Mouse (Mus musculus): Measurements from ENCODE around the gene Smdt1.
A peak's percentile ranks its signal among the peaks of the same experiment; 100 is the strongest.
"Not testable (repeated sequence)": the region's sequence is repeated elsewhere in the genome, so short reads cannot be mapped to it uniquely, and the experiment has no call there.

The Smdt1 gene

DNA sequence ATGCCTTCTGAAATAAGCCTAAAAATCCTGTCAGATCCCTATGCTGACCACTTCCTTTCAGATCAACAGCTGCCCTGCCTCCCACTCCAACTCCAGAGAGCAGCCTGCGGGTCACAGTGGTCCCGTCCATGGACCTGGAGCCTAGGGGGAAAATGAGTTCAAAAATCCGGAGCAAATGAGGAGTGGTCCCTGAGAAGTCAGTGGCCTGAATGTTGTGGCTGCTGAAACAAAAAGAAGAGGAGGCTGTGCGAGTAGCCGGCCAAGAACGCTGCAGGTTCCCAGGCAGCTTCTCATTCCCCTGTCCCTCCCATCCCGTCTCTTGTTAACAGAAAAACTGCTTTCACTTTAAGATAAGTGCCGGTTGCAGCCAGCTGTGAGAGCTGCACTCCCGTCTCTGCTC, 25.8 kb downstream of the Smdt1 start:
- peak; percentile 5 to 40 for DNase-seq (ENCODE audit: inconsistent age in 2 of 2, low spot score in 1 of 2)

DNA sequence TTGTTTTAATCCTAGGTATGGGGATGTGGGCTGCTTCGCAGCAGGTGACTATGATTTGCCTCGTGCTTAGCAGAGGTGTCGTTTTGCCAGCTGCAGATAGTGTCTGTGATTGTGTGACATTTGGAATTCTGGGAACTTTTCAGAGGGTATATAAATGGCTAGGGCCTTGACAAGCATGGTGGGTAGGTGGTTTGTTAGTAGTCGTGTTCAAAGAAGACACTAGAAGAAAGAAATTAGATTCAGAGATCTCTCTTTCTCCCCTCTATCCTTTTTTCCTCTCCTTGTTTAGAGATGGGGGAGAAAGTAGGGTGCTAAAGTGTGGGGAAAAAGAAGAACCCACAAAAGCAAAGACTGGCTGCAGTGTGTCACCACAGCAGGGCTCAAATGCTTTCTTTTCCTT, 29.4 kb downstream of the Smdt1 start:
- peak in 1 of 2 experiments; percentile 18 for DNase-seq (ENCODE audit: inconsistent age in 2 of 2, low spot score in 1 of 2)

DNA sequence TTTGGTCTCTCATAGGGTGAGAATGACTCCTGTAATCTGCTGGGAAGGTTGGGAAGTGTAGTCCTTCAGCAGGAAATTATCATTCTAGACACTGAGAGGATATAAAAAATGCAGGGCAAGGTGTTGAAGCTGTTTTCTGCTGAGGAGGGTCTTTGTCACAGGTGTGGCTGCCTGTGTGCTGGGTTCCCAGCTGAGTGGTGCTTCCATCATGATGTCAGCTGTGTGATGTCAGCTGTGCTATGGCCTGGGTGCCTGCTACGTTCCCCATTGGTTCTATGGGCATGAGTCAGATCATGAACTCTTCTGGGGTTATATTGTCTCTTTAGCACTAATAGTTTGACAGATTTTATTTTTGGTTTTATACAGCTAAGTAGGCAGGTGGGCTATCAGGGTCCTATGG, 30.1 kb downstream of the Smdt1 start:
- DNase-seq (ENCODE audit: inconsistent age in 2 of 2, low spot score in 1 of 2): peak in 1 of 2 experiments; percentile 16

DNA sequence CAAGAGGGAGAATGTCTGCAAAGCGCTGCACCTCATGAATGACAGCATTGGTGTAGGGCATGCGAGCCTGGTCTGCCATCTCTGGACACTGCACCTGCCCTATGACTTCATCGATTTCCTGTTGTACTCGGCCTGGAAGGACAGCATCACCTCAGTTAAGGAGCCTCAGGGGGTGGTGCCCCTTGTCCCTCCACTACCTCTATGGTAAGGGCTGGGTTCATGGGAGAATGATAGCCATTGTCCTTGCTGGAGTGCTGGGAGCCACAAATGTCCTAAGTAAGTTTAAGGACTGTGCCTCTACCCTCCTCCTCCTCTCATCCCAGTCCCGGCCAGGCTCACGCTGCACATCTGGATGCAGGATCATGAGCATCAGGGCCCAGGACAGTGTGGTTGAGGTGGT, 33.7 kb downstream of the Smdt1 start:
- no peak for DNase-seq (ENCODE audit: inconsistent age in 2 of 2, low spot score in 1 of 2)

DNA sequence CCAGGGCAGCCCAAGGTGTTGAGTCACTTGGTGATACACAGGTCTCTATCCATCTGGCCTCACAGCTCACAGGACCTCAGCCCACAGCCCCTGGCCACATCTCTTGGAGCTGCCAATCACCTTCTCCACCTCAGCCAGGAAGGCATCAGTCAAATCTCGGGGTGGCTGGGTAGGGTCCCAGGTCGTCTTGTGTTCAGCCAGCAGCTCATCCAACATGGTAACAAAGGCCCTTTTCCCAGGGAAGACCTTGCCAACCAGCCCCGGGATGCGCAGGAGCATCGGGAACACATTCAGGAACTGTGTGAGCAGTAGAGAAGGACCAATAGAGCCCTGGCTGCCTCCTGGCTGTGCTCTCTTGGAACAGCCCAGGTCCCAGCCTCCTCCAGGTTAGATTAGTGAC, 34.2 kb downstream of the Smdt1 start:
- DNase-seq (ENCODE audit: inconsistent age in 2 of 2, low spot score in 1 of 2): peak in 1 of 2 experiments; percentile 21

DNA sequence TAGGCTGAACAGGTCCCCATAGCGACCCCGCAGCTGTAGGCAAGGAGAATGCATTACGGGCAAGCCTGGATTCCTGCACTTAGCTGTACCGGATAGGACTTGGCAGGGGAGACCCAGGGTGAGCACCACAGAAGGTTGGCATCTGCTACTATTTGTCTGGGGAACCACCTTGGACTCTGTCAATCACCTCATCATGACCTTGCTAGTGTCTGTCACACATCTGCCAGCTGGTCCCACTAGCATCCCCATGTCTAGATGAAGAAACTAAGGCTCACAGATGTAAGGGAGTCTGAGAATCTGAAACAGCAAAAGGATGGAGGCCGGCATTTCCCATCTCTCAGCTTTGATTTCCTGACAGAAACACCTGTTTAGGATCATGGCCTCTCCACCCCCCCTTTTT, 35.7 kb downstream of the Smdt1 start:
- no peak for DNase-seq (ENCODE audit: inconsistent age in 2 of 2, low spot score in 1 of 2)

DNA sequence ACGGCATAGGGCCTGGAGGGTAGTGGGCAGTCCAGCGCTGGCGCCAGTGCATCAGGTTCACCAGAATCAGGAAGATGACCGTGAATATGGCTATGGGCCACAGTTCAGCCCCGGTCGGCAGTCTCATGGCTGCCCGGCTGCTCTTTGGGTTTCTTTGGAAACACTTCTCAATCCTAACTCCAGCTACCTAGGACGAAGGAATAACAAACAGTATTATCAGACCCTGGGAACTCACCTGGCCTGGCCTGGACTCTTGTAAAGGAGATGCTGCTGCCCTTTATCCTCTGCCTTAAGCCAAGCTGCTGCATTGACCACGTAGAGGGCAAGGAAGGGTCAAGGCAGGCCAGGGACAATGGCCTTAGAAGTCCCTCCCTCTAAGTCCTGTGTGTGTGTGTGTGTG, 37.1 kb downstream of the Smdt1 start:
- DNase-seq (ENCODE audit: inconsistent age in 2 of 2, low spot score in 1 of 2): no peak

DNA sequence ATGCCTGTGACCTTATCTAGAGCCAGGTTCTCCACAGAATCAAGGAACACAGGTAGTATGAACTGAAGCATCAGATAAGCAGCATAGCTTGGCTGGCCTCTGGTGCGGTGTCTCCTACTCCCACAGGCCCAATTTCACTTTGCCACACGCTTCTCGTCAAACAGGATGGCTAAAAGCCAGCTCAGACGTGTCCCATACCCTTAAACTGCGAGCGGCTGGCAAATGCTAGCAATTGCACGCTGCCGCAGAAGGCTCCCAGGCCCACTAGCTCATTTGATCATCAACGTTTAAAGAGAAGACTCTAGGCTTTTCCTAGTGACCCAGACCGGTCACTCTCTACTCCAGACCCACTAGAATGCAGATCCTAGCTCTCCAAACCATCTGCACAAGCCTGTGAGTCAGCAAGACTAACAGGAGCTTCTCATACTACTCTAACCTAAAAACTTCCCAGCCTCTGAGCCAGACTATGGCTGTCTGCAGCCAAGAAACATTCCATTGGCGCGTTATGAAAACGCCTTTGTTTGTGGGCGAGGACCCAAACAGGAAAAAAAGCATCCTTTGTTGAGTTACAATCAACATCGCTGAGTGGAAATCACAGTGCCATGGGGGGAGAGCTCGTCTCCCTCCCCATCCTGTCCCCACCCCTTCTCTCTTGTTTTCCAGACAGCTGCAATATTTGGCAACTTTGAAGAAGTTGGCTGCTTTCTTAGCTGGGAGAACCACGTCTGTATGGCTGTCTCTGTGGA, 37.8 kb downstream of the Smdt1 start:
- DNase-seq (ENCODE audit: inconsistent age in 2 of 2, low spot score in 1 of 2): peak; percentile 51 to 71

DNA sequence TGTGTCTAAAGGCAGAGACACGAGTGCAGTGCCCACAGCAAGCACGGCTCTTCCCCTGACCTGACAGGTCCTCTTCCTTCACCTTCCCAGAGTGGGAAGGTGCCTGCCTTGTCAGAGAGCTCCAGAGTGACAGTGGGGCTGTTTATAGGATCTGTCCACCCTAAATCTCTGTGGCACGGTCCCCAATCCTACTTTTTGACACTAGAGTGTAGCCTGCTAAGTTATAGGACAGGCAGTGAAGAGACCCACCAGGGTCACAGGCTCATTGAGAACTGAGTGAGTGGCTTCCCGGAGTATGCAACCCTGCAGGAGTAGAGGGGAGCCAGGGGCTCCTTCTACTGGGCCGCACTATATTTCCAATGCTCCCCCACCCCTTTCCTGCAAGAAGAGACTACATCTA, 38.9 kb downstream of the Smdt1 start:
- peak in 1 of 2 experiments; percentile 29 for DNase-seq (ENCODE audit: inconsistent age in 2 of 2, low spot score in 1 of 2)

DNA sequence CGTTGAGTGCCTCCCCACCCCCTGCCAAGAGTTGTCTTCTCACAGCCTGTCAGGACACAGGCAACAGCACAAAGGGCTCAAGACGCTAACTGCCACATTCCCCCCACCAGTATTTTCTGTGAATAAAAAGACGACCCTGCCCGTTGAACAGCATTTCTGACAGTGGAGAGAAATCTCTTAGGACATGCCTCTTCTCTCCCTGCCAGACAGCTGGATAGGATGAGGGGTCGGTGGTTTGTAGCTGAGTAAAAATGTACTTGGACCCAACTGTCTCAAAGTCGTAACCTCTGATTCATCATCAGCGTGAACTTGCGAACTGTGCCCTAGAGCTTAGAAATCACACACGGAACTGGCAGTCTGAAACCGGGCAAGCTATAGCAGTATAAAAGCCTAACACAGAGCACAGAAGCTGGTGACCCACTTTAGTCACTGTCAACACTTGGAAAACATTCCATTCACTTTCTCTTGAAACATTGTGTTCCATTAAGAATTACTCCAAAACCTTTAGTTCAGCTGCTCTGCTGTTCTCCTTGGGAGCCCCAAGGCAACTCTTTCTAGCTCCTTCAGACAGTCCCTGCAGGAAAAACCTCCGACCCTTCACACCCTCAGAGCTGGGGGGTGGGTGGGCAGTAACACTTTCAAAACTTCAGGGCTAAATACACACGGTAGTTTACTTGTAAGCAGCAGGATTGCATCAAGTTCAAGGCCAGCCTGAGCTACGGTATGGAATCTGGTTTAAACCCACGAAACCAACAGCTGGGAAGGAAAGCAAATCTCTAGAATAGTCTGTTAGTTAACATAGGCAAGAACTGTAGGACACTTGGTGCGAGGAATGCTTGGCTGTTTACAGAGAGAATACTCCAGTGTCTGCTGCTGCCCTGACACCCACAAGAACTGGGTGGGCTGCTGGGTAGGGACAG, 39.8 kb downstream of the Smdt1 start:
- DNase-seq (ENCODE audit: inconsistent age in 2 of 2, low spot score in 1 of 2): peak in 1 of 2 experiments; percentile 63

DNA sequence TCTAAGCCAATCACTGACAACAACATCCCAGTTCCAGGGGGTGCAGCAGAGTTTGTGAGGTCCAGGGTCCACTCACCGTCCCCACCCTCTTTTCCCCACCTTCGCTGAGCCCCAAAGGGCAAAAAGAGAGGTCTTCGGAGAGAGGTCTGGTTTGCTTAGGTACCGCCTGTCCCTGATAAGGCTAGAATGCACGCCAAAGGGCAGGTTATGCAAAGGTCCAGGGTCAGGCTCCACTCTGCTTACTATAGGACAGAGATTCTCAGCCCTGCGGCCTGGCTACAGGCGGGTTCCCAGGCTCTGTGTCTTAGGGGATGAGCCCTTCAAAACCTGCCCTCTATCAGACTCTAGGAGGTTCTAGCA, 40.7 kb downstream of the Smdt1 start:
- no peak for DNase-seq (ENCODE audit: inconsistent age in 2 of 2, low spot score in 1 of 2)

DNA sequence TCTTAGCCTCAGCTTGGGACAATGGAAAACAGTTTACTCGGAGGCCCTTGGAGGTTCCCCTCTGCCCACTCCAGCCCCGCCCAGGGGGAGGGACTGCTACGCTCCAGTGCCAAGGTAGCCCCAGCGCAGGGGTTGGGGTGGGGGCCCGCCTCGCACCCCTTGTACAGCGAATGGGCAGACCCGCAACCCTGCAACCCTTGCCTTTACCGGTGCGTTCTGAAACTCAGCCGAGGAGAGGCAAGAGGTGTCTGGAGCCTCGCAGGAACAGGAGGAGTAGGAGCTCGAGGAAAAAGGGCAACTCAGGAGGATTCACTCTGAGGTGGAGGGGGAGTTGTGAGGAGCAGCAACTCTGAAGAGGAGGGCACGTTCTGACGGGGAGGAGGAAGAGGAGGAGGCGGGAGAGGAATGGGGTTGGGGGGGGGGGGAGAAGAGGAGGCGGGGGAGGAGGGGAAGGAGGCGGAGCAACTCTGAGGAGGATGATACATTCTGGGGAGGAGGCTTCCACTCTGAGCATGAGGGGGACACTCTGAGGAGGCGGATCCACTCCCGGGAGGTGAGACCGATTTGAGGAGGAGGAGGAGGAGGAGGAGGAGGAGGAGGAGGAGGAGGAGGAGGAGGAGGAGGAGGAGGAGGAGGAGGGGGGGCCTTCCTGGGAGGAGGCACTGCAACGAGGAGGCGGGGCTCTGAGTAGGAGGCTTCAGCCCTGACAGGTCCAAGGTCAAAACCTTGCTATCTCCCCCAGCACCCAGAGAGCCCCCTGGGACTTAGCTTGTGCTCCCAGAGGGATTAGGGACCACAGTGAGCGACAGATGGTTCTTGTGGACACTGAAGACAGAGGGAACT, 41.3 kb downstream of the Smdt1 start, which contains the start of gene Cyp2d22:
Cyp2d22 (minus strand) TSS at position 390 of the 843 bp plus-strand sequence.
- DNase-seq (ENCODE audit: inconsistent age in 2 of 2, low spot score in 1 of 2): peak; percentile 77 to 91

DNA sequence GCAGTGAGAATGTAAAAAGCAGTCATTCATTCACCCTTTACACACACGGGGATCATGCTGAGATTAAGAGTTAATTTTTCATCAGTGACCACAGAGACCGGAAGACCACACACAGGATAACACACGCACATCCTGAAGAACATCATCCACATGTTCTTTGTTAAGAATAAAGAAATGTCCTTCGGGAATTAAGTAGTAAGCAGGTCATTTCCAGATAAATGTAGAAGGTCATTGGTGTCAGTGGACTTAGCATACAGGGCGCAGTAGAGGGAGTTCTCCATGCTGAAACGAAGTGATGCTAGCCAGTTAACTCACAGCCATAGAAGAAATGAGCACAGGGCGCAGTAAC, 41.9 kb downstream of the Smdt1 start:
- DNase-seq (ENCODE audit: inconsistent age in 2 of 2, low spot score in 1 of 2): no peak

DNA sequence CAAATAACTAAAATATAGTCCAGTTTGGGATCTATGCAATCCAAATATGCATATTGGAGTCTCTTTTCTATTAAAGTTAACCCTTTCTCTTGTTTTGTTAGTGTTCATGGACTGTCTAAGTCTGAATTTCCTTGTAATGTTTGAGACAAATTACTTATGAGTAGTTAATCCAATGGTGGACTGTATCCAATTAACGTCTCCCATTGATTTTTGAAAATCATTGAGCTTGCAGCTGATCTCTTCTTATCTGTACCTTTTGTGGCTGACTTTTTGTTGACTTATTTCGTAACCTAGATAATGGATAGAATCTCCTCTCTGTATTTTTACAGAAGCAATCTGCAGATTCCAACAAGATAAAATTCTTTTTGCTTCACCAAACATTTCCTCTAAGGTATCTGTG, 43.7 kb downstream of the Smdt1 start:
- DNase-seq (ENCODE audit: inconsistent age in 2 of 2, low spot score in 1 of 2): no peak

DNA sequence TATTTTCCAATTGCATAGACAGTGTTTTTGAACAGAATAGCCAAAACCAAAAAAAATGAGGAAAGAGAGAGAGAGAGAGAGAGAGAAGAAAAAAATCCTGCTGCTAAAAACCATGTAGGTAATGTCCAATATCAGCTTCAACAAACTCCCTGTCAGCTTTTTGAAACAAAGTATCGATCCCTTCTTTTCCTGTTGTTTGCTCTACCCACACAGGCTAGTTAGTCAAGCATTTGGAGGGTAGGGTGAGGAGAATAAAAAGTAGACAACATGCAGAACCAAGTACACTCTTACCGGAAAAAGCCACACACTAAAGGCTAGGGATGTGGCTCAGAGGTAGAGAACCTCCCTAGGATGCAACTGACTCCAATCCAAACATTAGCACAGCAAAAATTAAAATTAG, 47.0 kb downstream of the Smdt1 start:
- no peak for DNase-seq (ENCODE audit: inconsistent age in 2 of 2, low spot score in 1 of 2)

DNA sequence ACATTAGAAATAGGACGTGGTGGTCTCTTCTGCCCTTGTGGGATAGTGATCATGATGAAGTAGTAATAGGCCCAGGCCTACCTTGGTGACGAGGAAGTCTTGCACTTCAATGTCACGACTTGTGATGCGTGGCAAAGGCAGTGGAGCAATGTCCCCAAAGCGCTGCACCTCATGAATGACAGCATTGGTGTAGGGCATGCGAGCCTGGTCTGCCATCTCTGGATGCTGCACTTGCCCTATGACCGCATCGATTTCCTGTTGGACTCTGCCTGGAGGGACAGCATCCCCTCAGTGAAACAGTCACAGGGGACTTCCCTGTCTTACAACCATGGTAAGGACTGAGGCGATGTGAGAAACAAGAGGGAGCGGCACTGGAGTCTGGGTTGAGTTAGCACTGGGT, 51.2 kb downstream of the Smdt1 start:
- DNase-seq (ENCODE audit: inconsistent age in 2 of 2, low spot score in 1 of 2): not testable (repeated sequence)

DNA sequence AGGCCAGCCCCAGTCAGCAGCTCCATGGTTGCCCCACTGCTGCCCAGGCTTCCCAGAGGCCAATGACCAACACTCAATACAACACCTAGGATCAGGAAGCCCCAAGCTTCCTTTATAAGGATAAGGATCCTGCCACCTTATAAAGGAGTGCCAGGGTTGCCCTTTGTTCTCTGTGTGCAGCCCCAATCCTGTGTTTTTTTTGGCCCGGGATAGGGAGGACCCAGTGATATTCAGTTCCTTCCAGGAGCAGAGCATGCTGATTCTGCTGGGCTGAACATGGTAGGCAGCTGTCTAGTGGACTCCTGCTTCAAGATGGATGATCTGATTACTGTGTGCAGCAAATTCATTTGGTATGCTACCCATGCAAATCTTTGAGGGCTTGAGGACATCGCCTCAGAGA, 55.2 kb downstream of the Smdt1 start, which contains the start of gene Cyp2d11:
Cyp2d11 (minus strand) TSS at position 101 of the 400 bp plus-strand sequence.
- DNase-seq (ENCODE audit: inconsistent age in 2 of 2, low spot score in 1 of 2): not testable (repeated sequence)

DNA sequence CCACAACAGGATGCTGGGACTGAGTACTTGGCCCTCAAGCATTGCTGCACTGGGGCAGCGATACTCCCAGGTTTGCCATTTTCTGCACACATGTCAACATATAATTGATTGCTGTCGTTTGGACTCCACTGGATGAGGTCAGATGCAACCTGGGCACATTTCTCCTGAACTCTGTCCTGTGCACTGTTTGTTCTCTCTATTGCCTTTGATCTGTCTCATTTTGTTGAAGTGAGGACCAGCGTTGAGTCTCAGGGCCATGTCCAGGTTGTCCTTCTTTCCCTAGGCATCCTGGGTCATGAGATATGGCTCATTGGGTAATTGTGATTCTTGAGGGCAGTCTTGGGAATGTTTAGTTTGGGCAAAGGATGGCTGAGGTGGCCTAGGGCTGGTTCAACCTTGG, 57.2 kb downstream of the Smdt1 start:
- DNase-seq (ENCODE audit: inconsistent age in 2 of 2, low spot score in 1 of 2): not testable (repeated sequence)
